Mouse (Mus musculus) frontal cortex, postnatal 36 days (tissue): ENCODE measurements around the gene Oas1a.
"Not testable (repeated sequence)": the region's sequence is repeated elsewhere in the genome, so short reads cannot be mapped to it uniquely, and the experiment has no call there.

Source experiments
- DNase-seq, 2 experiments: peaks; one replicate each; pipeline ENCODE4 v3.0.0; 2022; ENCODE audit warnings: low spot score in 2 of 2

Gene Oas1a

DNA sequence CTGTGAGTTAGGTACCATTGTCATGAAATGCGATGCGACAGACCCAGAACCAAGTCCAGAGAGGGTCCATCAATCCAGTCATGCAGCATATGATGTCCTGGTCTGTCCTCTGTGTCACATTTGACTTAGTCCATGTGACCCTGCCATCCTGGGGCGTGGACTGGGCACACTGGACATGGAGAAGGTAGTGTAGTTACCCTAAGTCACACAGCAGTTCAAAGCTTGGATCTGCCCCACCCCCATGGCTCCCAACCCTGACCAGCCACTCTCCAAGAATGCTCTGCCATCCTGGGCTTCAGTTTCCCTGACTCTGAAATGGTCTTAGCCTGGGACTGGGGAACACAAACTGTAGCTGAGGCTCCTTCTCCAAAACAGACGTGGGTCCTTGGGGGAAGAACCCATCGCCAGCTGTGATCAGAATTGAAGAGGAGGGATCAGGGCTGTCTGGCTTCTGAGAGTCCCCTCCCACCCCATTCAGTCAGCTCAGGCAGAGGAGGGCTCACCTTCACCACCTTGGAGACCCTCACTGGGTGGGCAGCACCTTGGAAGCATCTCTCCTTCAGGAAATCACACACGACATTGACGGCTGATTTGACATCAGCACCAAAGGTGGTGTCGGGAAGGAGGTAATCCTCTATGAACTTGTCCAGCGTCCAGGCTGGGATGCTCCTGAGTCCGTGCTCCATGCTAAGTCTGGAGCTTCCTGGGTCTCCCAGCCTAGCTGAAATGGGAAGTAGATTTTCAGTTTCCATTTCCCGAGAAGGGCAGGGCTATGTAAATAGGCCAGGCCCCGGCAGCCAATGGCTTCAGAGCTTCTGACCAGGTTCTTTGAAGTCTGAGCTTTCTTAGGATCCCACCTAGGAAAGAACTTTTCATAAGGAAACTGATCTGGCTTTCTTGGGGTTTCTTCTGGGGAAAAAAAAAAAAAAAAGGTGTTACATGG lies at the start of gene Oas1a:
Gene Oas1a, minus strand, starts transcription at position 731 of the 943 bp plus-strand sequence.
- not testable (repeated sequence) for DNase-seq

DNA sequence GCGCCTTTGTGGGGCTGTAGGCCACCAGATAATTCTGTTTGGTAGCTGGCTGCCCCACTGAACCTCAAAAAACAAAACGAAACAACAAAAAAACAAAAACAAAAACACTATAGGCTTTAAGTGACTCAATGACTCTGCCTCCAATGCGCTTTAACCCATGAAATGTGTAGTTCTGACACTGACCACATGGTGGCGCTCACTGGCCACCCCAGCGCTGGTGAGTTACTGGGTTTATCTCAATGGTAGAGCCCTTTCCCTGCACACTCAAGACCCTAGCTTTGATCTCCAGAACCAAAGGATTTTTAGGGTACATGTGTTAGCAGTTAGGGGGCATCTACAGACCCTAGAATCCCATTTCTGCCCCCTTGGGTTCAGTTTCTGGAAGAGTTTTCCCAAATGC lies 46.7 kb upstream of the Oas1a start:
- peak; percentile 40 to 56 for DNase-seq

DNA sequence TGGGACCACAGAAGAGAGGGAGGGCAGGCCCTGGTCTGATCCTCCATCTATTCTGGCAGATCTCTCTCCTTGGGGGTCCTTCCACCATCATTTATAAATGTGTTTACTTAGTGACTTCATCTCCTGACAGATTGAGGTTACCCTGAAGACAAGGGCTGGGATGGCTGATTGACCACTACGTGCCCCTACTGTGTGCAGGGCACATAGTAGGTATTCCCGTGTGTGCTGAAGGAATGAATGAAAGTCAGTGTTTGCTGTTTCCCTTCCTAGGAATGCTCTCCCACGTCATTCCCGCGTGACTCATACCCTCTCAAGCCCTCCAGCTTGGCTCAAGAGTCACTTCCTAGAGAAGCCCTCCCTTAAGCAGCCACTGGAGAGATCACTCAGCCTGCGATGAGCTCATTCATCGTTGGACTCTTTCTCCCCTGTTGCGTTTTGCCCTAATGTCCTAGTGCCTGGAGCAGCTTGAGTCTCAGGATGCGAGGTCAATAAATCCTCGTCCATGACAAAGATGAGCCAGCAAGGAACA lies 45.0 kb upstream of the Oas1a start:
- DNase-seq: no peak

DNA sequence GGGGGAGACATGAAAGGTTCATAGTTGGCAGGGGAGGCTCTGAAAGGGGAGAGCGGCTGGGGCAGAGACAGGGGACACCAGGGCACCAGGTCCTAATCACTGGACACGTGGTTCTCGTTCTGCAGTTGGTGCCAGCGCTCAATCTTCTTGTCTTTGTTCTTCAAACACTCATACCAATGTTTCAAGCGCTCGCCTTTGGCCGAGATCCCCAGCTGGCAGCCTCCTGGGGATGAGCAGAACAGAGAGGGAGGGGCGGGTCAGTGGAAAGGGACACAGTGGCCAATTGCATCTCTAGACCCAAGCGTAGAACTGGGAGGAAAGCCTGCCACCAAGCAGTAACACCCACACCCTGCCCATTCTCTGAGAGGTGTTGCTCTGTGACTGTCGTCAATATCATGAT lies 34.8 kb upstream of the Oas1a start:
- peak; percentile 22 to 24 for DNase-seq

DNA sequence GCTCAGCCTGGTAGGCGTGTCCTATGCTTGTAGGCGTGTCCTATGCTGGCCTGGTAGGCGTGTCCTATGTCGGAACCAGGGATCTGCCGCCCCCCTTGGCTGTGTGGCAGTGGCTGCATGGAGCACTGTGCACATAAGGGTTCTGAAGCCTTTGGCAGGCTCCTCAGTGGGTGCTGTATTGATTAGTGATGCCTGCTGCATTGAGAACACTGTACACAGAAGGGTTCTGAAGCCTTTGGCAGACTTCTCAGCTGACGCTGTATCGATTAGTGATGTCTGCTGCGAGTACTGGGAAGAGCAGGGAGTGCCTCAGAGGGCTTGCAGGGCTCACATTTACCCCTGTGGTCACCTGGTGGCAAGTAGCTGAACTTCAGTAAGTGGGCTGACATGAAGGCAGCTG lies 31.3 kb upstream of the Oas1a start:
- DNase-seq: no peak

DNA sequence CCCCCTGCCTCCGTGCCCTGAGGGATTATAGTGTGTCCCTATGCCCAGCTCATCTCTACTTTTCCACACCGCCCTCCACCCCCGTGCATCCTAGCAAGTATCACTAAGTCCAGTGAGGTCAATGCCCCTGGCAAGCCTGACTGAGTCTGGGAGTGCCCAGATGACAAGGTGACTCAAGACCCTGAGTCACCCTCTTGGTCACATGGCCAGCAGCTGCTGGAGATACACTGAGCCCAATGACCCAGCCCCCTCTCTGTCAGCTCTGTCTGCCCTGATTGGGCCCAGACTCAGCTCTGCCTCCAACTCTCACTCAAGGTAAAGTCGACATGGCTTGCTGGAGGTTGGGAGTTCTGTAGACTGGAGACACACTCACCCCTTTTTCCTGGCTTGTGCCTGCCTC lies 30.5 kb upstream of the Oas1a start:
- DNase-seq: no peak

DNA sequence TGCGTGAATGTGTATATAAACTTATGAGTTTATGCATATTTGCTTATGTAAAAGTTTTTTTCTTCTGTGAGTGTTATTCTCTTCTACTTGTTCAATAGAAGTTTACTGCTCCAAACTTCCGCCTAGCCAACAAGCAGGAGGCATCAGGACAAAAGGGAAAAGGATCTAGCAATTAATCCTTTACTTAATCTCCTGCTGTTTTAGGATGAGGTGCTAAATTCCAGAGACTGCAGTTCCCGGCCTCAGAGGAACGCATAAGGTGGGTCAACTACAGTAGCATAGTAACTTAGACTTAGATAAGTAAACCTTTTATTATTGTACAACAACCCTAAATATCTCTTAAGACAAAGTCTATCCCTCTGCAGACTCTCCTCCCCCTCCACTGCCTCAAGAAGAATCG lies 26.6 kb upstream of the Oas1a start:
- DNase-seq: no peak

DNA sequence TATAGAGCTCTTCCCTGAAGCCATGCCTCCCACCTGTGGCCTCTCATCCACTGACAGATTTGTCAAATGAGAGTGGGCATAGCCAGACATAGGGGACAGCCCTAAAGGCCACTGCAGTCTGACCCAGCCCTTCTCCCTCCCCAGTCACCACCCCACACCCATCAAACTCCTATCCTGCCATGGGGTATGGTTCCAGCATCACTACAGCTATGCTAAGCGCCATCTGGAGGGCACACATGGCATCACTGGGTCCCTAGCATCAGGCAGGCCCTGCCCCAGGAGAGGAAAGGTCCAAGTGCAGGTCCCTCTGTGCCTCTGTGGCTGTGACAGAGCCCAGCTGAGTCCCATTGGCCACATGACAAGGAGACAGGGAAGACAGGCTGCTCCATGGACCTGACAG lies 19.7 kb upstream of the Oas1a start:
- no peak for DNase-seq

DNA sequence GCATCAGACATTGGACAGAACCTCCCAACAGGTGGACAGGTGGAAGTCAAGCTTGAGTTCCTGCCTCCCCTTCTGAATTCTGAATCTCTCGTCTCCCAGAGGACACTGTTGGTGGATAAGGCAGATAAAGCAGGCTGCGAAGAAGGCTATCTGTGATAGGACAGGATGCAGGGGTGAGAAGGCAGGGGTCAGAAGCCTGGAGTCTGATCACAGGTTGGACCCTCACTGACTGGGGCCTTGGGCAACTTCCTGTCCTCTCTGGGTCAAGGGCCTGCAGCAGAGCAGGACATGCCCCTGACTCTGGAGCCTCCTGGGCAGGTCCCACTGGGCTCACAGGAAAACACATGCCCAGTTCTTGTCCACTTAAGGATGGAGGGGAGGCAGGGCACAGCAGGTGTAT lies 19.0 kb upstream of the Oas1a start:
- DNase-seq: not testable (repeated sequence)

DNA sequence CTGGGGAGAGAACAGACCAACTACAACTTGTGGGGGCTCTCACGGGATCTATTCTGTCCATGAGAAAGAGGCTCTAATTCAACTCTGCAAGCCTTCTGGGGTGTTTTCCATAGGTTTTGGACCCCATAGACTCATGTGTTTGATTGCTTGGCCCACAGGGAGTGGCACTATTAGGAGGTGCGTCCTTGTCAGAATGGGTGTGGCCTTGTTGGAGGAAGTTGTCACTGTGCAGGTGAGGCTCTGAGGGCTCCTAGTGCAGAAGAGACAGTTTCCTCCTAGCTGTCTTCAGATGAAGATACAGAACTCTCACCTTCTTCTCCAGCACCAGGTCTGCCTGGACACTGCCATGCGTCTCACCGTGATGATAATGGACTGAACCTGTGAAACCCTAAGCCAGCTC lies 17.2 kb upstream of the Oas1a start:
- DNase-seq: not testable (repeated sequence)

DNA sequence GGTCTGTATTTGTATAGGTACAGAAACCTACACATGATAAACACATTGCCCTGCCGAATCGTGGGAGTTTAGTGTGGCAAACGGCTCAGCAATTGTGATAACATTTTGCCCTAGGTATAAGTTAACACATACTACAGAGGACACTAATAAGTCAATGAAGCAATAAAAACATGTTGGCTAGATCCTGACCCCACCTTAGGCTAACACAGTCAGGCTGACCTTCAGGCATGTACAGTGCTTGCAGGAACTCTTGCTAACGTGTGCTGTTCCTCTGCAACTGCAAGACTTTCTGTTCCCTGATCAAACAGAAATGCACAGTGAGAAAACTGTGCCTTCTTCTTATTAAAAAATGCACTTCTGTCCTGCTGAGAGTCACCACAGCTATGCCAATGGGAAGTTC lies 16.6 kb upstream of the Oas1a start:
- DNase-seq: no peak

DNA sequence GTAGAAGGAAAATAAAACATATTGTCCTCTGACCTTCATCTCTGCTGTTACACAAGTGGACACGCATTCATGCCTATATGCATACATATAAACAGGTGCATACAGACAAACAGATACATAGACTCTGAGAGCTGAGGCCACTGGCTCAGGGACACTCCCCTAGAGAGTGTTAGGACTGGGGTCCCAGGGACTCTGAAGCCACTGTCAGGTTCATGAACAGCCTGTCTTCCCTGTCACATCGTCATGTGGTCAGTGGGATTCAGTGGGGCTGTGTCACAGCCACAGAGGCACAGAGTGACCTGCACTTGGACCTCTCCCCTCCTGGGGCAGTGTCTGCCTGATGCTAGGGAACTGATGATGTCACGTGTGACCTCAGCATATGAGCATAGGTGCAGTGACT lies 13.0 kb upstream of the Oas1a start:
- no peak for DNase-seq

DNA sequence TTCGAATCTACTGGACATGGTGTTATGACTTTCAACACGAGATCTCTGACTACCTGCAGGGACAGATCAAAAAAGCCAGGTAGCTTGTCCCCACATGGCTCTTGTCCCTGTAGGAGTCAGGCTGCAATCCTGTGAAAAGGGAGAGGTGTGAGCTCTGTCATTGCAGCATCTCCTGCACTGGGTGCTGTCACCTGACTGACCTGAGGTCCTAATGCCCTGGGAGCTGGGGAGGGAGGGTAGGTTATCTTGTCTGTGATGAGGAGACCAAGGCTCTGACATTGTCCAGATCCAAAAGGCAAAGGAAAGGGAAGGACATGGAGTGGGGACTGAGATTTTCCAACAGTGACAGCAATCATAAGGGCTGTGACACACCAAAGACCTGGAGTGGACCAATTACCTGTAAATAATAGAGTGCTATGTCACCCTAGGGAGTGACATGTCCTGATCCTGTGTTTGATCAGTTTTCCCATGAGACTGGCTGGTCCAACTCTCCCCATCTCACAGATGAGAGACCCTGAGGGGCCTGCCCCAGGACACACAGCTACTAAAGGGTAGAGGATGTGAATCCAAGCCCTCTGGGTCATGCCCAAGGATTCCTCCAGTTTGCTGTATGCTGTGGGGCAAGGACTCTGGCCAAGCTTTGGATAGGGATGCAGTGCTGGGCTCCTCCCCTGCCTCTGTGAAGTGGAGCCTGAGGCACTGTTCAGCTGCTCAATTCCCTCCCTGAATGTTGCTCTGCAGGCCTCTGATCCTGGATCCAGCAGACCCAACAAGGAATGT lies 12.0 kb upstream of the Oas1a start:
- DNase-seq: not testable (repeated sequence)

DNA sequence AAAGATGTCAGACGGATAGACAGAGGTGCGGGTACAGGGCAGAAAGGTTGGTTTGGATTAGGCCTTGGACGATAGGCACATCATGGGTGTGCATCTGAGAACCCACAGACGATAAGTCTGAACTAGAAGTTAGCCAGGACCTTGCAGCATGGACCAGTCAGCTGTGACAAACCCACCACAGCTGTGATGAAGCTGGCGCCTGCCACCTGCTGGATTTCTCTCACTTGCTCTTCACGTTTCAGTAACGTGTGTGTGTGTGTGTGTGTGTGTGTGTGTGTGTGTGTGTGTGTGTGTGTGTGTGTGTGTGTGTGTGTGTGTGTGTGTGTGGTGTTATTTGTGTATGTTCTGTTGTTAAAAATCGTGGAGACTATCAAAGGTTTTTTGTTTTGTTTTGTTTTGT lies 6.9 kb upstream of the Oas1a start, which contains the start of gene Oas1d:
Gene Oas1d, plus strand, starts transcription at position 333 of the 400 bp plus-strand sequence.
- DNase-seq: not testable (repeated sequence)

DNA sequence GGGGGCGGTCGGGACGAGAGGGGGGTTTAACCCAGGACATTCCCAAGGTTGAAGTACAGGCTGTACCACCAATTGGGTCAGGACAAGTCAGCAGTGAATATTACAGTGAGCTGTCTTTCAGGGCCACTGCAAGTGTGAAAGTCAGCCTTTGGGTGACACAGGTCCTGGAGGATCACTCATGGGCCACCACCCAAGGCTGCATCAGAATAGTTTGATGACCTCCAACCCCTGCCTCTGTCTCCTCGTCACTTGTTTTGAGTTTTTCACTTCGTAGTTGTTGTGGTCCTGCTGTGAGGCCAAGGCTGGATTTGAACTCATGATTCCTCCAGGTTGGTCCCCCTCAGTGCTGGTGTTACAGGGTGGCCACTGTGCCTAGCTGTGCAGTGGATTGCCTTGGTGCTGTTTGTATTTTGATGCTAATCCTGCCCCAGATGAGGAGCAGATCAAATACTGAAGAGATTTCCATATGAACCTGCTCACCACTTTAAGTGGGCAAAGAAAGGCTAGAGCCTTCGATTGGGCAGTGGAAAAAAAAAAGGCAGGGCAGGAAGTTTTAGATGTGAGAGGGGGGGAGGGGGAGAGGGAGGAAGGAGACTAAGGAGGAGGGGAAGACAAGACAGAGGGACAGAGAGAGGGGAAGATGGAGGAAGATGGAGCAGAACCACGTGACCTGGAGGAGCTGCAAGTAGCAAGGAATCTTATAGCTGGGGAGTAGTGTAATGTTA lies 1.0 kb upstream of the Oas1a start:
- DNase-seq: no peak

DNA sequence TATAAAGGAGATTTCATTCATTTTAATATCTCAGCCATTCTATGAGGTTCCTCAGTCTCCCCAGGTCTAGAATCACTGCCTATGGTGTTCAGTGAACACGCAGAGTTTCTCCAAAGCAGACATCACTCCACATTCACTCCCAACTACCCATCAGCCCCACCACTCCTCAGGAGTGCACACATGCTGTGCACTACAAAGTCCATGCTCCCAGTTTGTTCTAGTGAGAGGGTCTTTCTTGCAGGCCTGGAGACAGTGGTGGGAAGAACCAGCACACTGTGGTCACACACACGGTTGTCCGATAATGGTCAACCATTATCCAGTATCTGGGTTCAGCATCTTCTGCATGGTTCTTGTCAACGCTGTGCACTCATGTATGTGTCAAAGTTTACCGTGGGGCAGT lies 5.3 kb downstream of the Oas1a start:
- no peak for DNase-seq

DNA sequence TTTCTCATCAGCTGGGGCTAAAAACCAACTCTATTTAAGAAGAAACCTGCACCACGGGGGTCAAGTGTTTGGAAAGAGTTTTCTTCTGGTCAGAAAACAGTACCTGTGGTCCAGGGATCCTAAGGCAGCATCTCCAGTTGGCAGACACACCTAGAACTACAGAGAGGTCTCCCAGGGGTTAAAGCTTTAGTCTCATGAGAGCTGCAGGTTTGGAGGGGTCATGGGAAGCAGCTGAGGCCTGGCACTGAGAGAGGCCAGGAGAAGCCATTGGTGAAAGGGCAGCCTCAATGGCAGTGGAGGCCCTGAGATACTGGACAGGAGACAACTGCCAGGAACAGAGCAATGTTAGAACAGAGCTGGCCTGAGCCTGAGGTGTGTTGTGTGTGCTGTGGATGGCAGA lies 6.7 kb downstream of the Oas1a start:
- DNase-seq: no peak

DNA sequence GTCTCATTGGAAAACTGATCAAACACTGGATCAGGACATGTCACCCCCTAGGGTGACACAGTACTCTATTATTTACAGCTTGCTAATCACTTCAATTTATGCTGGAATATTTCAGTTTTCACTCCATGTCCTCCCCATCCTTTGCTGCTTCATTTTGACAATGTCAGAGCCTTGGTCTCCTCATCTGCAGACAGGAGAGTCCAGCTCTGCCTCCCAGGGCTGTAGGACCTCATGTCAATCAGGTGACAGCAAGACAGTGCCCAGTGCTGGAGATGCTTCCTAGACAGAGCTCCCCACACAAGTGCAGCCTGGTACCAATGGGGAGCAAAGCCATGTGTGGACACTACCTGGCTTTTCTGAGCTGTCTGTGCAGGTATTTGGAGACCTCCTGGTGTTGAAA lies 8.6 kb downstream of the Oas1a start:
- no peak for DNase-seq

DNA sequence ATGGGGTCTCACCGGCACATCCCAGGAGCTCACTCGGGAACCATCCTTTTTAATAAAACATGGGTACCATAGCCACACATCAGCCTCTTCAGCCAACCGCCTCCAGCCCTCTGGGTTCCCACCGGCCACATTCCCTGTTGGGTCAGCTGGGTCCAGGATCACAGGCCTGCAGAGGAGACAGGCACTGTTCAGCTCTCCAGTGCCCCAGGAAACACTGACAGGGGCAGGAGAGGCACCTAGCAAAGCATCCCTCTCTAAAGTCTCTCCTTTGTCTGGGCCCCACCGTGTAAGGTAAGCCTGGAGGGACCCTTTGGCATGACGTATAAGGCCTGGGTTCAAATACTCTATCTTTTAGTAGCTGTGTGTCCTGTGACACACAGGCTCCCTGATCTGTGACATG lies 9.0 kb downstream of the Oas1a start:
- no peak for DNase-seq

DNA sequence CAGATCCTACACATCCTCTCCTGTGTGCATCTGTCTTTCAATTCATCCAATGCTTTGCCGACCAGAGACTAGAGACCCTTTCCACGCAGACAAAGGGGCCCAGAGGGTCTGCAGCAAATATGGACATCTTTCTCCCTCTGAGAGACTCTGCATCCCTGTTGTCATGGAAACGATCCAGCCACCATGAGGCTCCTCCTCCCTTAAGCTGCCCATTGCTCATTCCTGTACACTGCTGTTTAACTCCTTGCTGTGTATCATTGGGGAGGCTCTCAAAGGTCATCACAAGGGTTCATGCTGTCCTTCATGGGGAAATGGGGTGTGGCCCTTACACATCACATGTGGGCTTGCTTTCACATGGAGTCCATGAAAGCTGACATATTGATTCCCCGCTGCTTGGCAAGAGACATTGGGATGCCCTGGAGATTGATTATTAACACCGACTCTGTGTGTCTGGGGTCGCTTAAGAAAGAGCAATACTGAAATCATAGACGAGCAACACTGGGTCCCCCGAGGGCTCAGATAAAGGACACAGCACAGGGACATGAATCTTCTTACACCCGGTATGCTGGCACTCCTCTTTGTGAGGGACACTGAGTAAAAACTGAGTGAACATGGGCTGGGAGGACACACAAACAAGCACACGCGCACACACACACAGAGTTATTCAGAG lies 12.0 kb downstream of the Oas1a start:
- DNase-seq: no peak

DNA sequence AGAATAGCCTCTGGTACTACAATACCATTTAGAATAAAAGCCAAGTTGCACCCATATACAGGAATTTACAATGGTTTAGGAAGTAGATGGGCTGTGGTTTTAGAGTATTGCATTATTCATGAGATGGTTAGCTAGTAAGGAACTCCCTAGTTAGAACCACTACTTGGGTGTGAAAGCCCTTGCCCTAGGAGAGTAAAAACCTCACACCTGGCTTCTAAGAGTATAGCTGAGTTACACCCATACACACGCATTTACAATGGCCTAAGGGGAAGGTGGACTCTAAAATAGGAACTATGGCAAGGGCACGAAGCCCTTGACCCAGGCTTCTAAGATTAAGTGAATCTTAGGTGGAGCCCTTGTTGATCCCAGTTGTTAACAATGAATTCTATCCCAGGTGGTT lies 12.6 kb downstream of the Oas1a start:
- not testable (repeated sequence) for DNase-seq
